Mouse (Mus musculus): Measurements from ENCODE around the gene Sox8. TPM values are rescaled to one million over a fixed set of nuclear protein-coding genes. Genes with fewer than 3 reads are reported as not detected.
A peak's percentile ranks its signal among the peaks of the same experiment; 100 is the strongest.

The Sox8 gene
- total RNA-seq, 1 experiment = 0.40 TPM

DNA sequence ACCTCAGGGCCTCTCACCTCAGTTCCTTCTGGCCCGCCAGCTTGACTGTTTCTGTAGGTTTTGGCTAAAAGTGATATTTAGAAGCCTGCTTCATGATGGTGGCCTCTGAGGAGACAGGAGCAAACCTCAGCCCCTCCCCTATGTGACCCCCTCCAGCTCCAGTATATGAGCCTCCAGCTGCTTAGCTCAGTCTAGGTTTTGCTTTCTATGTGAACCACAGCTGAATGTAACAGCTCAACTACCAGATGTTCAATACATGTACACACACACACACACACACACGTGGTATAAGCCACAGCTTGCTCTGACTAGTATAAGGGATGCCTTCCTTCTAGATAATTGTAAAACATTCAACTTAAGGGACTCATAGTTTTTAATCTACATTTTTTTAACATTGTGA is 5.5 kb upstream of the Sox8 start:
- no peaks in the 10 kb centered on the region for H3K36me3 ChIP-seq (ENCODE audit: control insufficient read depth, insufficient read depth, low read length, poor library complexity, severe bottlenecking)
- in situ Hi-C loops (cut with MboI; ENCODE audit: low sequenced_read_pairs in 2 of 2, unreplicated experiment in 2 of 2) = no loop called here
- TF ChIP-seq HCFC1 (IDR thresholded peaks at IDR 0.05; ENCODE audit: borderline replicate concordance, insufficient read depth, low read length) (no peak), MAFK (IDR thresholded peaks at IDR 0.05; ENCODE audit: insufficient read depth, low read depth, low read length) (no peak), ZC3H11A (IDR thresholded peaks at IDR 0.05; ENCODE audit: borderline replicate concordance, low read depth, low read length) (no peak), CHD2 (IDR thresholded peaks at IDR 0.05; ENCODE audit: low read depth, low read length) (no peak), ZNF384 (IDR thresholded peaks at IDR 0.05; ENCODE audit: low read depth, low read length) (no peak)
- H3K9ac ChIP-seq (ENCODE audit: insufficient read depth, low read depth, low read length, poor library complexity, severe bottlenecking) = no peak overlapping the region
- H3K4me1 ChIP-seq (ENCODE audit: control insufficient read depth in 2 of 2, insufficient read depth in 2 of 2, low read length in 2 of 2, poor library complexity in 1 of 2) = peaks cover 2 to 3% of the 10 kb centered on the region in 2 experiments; a peak in 1 of 4 replicates
- no peaks in the 10 kb centered on the region for H3K9me3 ChIP-seq (ENCODE audit: control insufficient read depth, insufficient read depth, low read depth, low read length)
- DNase-seq (ENCODE audit: low read depth, low spot score) = no peak
- H3K4me3 ChIP-seq (ENCODE audit: insufficient read depth in 1 of 2, low read depth in 1 of 2, low read length in 2 of 2, poor library complexity in 1 of 2, severe bottlenecking in 1 of 2) = no peak overlapping the region
- no peak overlapping the region for H3K27ac ChIP-seq (ENCODE audit: insufficient read depth, low read depth, low read length, poor library complexity, severe bottlenecking)

DNA sequence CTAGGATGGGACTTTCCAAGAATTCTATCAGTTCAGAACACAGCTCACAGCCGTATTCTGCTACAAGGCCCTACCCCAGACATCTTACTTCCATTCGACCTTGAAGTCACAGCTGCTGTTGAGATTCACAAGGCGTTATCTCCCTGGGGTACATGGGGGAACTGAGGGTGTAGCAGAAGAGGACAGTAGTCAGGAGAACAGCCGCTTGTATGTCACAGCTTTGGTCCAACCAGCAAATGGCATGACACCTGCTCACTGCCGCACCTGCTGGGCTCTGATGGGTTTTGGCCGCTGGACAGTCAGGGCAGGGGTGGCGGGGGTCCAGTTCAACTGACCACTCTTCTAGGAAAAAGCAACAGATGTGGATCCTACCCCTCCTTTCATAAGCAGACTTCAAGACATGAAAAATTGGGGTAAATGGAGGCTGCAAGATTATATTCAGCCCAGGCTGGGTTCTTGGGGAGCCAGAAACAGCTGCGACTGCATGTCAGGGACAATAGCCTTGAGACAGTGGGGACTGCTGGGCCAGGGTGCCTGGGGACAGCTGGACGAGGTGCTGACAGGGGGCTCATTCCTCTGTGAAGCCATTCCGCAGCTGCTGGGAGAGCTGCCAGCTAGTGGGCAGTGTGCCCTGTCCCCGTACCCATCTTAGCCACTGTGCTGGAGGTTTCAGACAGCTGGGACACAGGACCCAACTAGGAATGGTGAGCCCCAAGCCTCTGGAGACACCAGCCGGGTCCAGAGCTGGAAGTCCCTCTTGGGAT is 4.9 kb upstream of the Sox8 start:
- no peak overlapping the region for H3K27ac ChIP-seq (ENCODE audit: insufficient read depth, low read depth, low read length, poor library complexity, severe bottlenecking)
- H3K36me3 ChIP-seq (ENCODE audit: control insufficient read depth, insufficient read depth, low read length, poor library complexity, severe bottlenecking) = no peaks in the 10 kb centered on the region
- H3K9me3 ChIP-seq (ENCODE audit: control insufficient read depth, insufficient read depth, low read depth, low read length) = no peaks in the 10 kb centered on the region
- no peak overlapping the region for H3K9ac ChIP-seq (ENCODE audit: insufficient read depth, low read depth, low read length, poor library complexity, severe bottlenecking)
- no peak overlapping the region for H3K4me3 ChIP-seq (ENCODE audit: insufficient read depth in 1 of 2, low read depth in 1 of 2, low read length in 2 of 2, poor library complexity in 1 of 2, severe bottlenecking in 1 of 2)
- peaks cover 2 to 3% of the 10 kb centered on the region in 2 experiments; a peak in 1 of 4 replicates for H3K4me1 ChIP-seq (ENCODE audit: control insufficient read depth in 2 of 2, insufficient read depth in 2 of 2, low read length in 2 of 2, poor library complexity in 1 of 2)
- no peak for DNase-seq (ENCODE audit: low read depth, low spot score)
- no peak for TF ChIP-seq ZNF384 (IDR thresholded peaks at IDR 0.05; ENCODE audit: low read depth, low read length)
- no peak for TF ChIP-seq ZC3H11A (IDR thresholded peaks at IDR 0.05; ENCODE audit: borderline replicate concordance, low read depth, low read length)
- no peak for TF ChIP-seq MAFK (IDR thresholded peaks at IDR 0.05; ENCODE audit: insufficient read depth, low read depth, low read length)
- TF ChIP-seq HCFC1 (IDR thresholded peaks at IDR 0.05; ENCODE audit: borderline replicate concordance, insufficient read depth, low read length) = no peak
- no peak for TF ChIP-seq CHD2 (IDR thresholded peaks at IDR 0.05; ENCODE audit: low read depth, low read length)
- in situ Hi-C loops (cut with MboI; ENCODE audit: low sequenced_read_pairs in 2 of 2, unreplicated experiment in 2 of 2) = no loop called here

DNA sequence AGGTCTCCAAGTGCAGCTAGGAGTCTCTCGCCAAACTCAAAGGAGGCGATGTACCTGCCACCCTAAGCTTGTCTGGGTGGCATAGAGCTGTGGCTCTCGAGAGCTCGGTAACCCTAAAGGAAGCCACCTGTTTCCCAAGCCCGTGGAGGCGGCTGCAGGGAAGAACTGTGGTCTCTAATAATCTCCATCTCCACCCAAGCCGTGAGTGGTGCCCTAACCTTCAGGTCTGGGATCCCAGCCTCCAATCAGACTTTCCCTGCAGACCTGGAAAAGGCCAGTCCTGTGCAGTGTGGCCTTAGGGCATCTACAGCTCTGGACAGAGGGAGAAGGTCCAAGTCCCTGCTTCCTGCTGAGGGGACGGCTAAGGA is 951 bp upstream of the Sox8 start:
- H3K4me1 ChIP-seq (ENCODE audit: control insufficient read depth in 2 of 2, insufficient read depth in 2 of 2, low read length in 2 of 2, poor library complexity in 1 of 2) = peaks cover 0 to 3% of the 10 kb centered on the region in 2 experiments; a peak in 1 of 4 replicates
- TF ChIP-seq CHD2 (IDR thresholded peaks at IDR 0.05; ENCODE audit: low read depth, low read length) (no peak), ZNF384 (IDR thresholded peaks at IDR 0.05; ENCODE audit: low read depth, low read length) (no peak), MAFK (IDR thresholded peaks at IDR 0.05; ENCODE audit: insufficient read depth, low read depth, low read length) (no peak), ZC3H11A (IDR thresholded peaks at IDR 0.05; ENCODE audit: borderline replicate concordance, low read depth, low read length) (no peak), HCFC1 (IDR thresholded peaks at IDR 0.05; ENCODE audit: borderline replicate concordance, insufficient read depth, low read length) (no peak)
- in situ Hi-C loops (cut with MboI; ENCODE audit: low sequenced_read_pairs in 2 of 2, unreplicated experiment in 2 of 2) = no loop called here

DNA sequence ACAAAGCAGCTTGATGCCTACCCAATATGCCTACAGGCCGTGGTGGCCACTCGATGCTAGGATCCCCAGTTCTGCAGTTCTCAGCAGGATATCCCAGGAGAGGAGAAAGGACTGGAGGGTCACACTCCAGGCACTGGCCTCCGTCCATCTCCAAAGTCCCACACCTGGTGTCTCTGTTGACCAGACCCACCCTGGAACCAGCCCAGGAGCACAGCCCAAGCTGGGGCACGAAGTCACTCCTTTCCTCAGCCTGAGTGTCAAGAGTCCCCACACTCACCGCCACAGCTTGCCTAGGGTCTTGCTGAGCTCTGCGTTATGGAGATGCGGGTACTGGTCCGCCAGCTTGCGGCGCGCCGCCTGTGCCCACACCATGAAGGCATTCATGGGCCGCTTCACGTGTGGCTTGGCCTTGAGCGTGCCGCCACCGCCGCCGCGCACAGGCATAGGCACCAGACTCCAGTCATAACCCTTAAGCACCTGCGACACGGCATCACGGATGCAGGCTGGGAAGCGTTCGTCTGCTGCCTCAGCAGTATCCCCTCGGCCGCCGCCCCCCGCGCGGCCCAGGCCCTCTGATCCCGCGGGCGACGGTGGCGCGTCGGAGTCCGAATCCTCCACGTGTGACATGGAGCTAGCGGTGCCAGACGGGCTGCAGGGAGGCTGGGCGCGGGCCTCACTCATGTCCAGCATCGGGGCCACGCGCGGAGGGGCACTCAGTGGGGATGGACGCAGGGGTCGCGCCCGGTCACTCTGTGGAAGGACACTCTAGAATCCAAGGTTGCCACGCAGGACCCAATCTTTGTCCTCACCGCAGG is 446 bp downstream of the Sox8 start:
- no peaks in the 10 kb centered on the region for H3K9me3 ChIP-seq (ENCODE audit: control insufficient read depth, insufficient read depth, low read depth, low read length)
- H3K9ac ChIP-seq (ENCODE audit: insufficient read depth, low read depth, low read length, poor library complexity, severe bottlenecking) = peak overlapping the region; percentile 41; the same call in 1 of the 2 replicates
- no peak for DNase-seq (ENCODE audit: low read depth, low spot score)
- in situ Hi-C loops (cut with MboI; ENCODE audit: low sequenced_read_pairs in 2 of 2, unreplicated experiment in 2 of 2) = no loop called here
- H3K36me3 ChIP-seq (ENCODE audit: control insufficient read depth, insufficient read depth, low read length, poor library complexity, severe bottlenecking) = no peaks in the 10 kb centered on the region
- no peak overlapping the region for H3K27ac ChIP-seq (ENCODE audit: insufficient read depth, low read depth, low read length, poor library complexity, severe bottlenecking)
- H3K4me1 ChIP-seq (ENCODE audit: control insufficient read depth in 2 of 2, insufficient read depth in 2 of 2, low read length in 2 of 2, poor library complexity in 1 of 2) = peaks cover 0 to 3% of the 10 kb centered on the region in 2 experiments; a peak in 1 of 4 replicates
- H3K4me3 ChIP-seq (ENCODE audit: insufficient read depth in 1 of 2, low read depth in 1 of 2, low read length in 2 of 2, poor library complexity in 1 of 2, severe bottlenecking in 1 of 2) = peak overlapping the region; percentile 62 to 91
- TF ChIP-seq ZNF384 (IDR thresholded peaks at IDR 0.05; ENCODE audit: low read depth, low read length) (no peak), CHD2 (IDR thresholded peaks at IDR 0.05; ENCODE audit: low read depth, low read length) (no peak), HCFC1 (IDR thresholded peaks at IDR 0.05; ENCODE audit: borderline replicate concordance, insufficient read depth, low read length) (no peak), MAFK (IDR thresholded peaks at IDR 0.05; ENCODE audit: insufficient read depth, low read depth, low read length) (peak; percentile 64), ZC3H11A (IDR thresholded peaks at IDR 0.05; ENCODE audit: borderline replicate concordance, low read depth, low read length) (no peak)

More for the DNA sequence above, 951 bp upstream of the Sox8 start:
- no peak for DNase-seq (ENCODE audit: low read depth, low spot score)
- H3K36me3 ChIP-seq (ENCODE audit: control insufficient read depth, insufficient read depth, low read length, poor library complexity, severe bottlenecking) = no peaks in the 10 kb centered on the region
- H3K27ac ChIP-seq (ENCODE audit: insufficient read depth, low read depth, low read length, poor library complexity, severe bottlenecking) = no peak overlapping the region
- peak overlapping the region; percentile 18 for H3K9ac ChIP-seq (ENCODE audit: insufficient read depth, low read depth, low read length, poor library complexity, severe bottlenecking)
- no peaks in the 10 kb centered on the region for H3K9me3 ChIP-seq (ENCODE audit: control insufficient read depth, insufficient read depth, low read depth, low read length)
- peak overlapping the region; percentile 55 to 91 for H3K4me3 ChIP-seq (ENCODE audit: insufficient read depth in 1 of 2, low read depth in 1 of 2, low read length in 2 of 2, poor library complexity in 1 of 2, severe bottlenecking in 1 of 2)

All from ES-E14 (cell line).